Mouse (Mus musculus) monocyte, adult 2 months (primary cell): ENCODE data around the gene Dek.

Source experiments
- DNase-seq, 2 experiments: peaks; one replicate each; pipeline ENCODE4 v3.0.0; 2022; ENCODE audit warnings: low spot score in 2 of 2, low read depth in 1 of 2

Dek gene

DNA sequence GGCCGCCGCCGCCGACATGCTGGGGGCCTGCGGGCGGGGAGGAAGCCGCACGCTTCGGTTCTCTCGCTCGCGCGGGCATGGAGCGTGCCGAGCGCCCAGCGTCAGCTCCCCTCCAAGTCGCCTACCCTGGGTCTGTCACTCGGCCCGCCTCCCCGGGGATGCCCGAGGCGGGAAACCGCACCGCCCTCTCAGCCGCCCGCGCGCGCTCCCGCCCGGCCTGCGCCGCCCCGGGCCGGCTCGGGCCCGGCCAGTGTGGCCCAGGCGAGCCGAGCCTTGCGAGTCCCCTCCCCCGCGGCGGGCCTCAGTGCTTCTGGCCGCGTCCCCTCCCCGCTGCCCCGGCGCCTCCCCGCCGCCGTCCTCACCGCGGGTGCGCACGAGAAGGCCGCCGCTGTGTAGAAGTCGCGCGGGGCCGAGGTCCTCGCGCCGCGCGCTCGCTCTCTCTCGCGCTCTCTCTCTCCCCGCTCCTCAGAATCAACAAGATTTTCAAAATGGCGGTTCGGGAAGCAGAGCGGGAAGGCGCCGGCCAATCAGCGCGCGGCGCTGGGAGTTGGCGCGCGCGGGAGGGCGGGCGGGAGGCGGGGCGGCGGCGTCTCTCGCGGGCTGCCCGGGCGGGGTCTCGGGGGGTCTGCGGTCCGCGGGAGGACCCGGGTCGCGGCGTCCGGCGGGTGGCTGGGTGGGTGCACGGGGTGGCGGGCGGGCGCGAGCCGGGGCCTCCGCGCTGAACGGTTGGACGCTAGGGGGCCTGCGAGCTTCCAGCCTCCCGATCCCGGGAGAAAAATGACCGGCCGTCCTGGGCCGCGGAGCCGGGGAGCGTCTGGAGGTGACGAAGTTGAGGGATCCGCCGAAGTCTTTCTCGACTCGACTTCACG lies at the start of gene Dek:
Dek (minus strand) TSS at position 491 of the 869 bp plus-strand sequence.
- DNase-seq: peak; percentile 45 to 72

DNA sequence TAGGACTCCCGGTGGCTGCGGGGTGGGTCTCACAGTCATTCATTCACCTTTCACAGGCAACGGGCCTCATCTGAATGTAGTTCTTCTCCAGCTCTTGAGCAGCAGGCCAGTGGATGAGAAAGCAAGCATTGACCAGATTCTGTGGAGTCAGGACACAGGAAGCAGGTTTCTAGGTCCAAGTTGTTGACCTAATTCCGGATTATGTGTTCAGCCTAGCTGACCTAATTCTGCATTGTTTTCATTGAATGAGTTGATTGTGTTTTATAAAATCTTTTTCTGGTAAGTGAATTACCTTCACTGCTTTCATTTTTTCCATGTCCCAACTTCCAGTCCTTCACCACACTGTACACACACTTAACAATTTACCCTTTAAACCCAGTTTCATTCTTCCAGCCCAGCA lies 48.9 kb upstream of the Dek start:
- no peak for DNase-seq

- DNase-seq: no peak
Measured at GRCm38 (mm10) chr13:47153206-47153605, 47.2 kb upstream of the Dek start.

DNA sequence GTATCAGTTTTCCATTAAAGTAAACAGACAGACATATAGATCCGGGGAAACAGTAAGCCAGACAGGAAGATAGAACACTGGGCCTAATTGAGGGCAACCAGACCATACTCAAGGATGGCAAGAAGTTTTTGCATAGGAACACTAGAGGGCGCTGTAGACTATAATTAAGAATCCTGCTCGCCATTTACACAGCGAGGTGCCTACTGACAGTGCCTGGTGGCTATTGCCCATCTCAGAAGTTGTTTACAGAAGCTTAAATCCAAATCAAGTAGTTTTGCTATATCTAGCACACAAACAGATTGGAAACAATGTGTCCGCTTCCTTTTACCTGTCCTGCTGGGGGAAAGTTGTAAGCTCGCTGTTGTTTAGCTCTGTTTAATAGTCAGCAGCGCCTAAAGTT lies 46.4 kb upstream of the Dek start:
- no peak for DNase-seq

GRCm38 (mm10) chr13:47151060-47151459 lies 45.1 kb upstream of the Dek start:
- peak; percentile 25 to 35 for DNase-seq

- no peak for DNase-seq
Measured at GRCm38 (mm10) chr13:47149993-47150392, 44.0 kb upstream of the Dek start.

DNA sequence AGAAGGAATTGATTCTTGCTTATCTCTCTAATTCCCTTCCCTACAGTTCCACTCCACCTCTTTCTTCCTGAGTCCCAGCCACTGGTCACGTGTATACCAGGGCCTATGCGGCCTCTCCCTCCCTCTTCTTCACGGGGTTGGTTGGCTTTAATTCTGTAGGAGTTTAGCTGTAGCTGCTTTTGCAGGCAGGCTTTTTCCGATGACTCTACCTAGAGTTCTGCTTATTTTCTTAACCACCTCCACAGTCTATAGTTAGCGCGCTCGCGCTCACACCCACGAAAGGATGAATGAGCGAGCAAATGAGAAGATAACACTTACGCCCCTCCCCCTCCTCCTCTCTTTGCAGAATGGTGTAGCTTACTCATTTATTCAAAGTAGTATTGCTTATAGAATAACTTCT lies 42.6 kb upstream of the Dek start:
- DNase-seq: no peak

GRCm38 (mm10) chr13:47146388-47146787 lies 40.4 kb upstream of the Dek start:
- no peak for DNase-seq

GRCm38 (mm10) chr13:47145939-47146338 lies 39.9 kb upstream of the Dek start:
- DNase-seq: no peak

DNA sequence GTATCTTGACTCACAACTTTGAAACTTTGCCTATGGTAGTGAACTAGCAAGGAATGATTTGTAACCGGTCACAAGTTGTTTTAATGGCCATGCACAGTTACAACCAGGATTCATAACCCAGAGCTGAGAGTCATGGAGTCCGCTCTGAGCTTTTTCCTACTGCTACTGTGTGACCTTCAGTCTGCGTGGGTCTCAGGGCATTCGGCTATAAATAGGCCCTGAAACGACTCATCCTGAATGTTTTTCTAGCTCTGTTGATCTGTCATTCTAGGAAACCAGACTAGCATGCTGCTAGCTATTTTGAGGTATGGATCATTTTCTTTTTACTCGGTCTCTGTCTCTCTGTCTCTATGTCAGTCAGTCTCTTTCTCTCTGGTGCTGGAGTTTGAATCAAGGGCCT lies 36.8 kb upstream of the Dek start:
- no peak for DNase-seq

DNA sequence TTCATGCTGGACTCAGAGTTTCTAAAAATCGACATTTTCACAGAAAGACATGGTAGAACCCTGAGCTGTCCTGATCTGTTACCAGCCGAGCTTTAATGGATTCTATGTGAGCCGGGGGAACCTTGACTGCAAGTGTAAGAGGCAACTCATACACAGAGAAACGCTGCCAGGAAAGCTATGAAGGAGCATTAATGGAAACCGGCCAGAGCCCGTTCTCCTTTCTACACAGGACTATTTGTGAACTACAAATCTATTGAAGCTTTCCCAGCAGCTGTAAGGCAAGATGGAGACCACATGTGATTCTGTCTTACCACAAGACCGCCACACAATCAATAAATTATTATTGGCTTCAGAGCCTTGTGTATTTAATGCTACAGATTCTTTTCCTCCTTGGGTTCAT lies 29.7 kb upstream of the Dek start:
- DNase-seq: no peak

- DNase-seq: no peak
Measured at GRCm38 (mm10) chr13:47134836-47135235, 28.8 kb upstream of the Dek start.

DNA sequence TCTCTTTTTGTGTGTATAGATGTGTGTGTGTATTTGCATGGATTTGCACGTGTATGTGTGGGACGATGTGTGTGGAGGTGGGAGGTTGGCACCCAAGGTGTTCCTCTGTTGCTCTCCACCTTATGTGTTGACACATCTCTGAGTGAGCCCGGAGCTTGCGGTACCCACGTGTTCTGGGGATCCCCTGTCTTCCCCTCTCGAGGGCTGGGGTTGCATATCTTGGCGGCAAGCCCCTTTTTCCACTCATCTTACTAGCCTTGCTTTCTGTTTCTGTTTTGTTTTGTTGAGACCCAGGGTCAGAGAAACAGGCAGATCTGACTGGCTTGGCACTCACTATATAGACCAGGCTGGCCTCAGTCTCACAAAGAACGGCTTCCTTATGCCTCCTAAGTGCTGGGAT lies 27.1 kb upstream of the Dek start:
- no peak for DNase-seq

DNA sequence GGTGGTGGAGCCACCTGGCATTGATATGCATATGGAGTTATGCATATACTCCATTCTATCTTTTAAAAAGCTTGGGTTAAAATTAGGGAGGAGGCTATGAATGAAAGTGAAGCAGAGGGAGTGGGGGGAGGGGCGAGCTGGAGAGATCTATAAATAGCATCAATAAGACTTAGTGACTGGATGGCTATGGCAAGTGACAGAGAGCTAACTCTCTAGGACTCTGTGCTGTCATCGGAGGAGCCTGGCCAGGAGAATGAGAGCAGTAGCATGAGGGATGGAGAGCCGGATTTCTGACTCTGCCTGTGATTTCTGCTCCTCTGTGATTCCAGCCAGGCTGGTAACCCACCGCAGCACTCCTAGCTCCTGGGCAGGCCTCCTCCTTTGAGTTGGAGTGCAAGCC lies 23.1 kb upstream of the Dek start:
- no peak for DNase-seq

DNA sequence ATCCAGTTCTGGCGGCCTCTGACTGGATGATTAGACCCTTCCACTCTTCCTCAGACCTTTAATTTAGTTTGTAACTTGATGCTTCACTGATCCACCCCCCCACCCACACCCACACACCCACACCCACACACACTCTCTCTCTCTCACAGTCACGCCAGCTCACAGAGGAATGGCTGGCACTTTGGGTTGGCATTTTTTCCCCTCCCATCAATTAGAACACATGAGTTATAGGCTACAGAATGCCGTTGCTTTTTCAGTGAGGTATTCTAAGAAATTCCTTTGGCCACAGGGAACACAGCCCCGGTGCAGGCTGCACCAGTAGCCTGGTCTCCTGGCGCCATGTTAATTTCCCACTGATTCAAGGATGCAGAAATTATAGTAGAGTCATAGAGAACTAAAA lies 19.6 kb upstream of the Dek start:
- DNase-seq: no peak

GRCm38 (mm10) chr13:47124986-47125385 lies 19.0 kb upstream of the Dek start:
- DNase-seq: no peak

DNA sequence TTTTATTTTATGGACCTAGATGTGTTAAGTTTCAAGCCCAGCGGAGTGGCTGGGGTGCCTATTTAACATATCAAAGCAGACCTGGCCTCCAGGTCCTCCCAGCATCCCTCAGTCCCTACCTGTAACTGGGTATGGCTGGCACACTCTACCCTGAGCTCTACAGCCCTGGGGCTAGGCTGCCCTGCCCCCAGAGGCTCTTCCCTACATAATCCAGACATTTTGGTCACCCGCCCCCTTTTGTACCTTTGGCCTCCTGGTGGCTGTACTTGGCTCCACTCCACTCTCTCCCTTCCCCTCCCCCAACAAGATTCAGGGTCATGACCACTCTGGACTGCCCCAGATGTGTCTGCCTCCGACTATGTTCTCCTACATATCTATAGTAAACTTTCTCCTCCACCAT lies 18.4 kb upstream of the Dek start:
- DNase-seq: no peak

DNA sequence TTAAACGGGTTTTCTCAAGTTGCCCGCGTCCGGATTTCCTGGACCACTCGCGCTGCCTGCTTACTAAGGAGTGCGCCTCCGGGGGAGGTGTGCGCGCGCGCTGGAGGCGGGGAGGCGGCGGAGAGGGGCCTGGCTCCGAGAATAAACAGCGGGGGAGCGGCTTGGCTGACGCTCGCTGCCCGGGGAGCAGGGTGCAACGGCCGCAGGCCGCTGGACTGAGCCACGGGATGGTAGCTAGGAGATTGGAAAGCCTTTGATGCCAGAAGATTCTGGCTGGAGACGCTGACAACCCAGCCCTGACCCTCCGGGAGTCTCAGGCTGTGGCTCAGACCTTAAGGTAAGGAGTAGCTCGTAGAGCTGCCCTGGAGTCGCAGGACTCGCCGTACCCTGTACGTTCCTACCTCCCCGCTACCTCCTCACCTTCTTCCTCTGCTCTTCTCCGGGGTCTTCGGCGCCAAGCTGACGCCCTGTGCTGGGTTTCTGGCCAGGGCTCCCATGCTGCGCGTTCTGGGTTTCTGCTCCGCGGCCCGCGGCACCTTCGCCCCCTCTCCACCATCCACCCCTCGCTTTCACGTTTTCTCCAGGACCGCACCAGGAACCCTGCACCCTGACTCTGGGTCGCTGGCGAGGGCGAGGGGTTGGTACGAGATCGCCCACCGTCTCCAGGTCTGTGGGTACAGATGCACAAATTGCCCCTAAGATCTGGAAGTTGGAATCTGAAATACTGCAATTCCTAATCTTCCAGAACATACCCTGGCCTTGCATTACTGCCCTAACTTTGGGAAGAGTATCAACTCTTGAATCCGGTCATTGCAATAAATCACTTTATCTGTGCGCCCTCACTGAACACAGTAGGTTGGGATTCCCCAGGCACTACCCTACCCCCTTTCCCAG lies 16.8 kb upstream of the Dek start, which contains the start of gene Rnf144b:
Rnf144b (plus strand) TSS at position 120 of the 894 bp plus-strand sequence.
- DNase-seq: no peak

- DNase-seq: no peak
Measured at GRCm38 (mm10) chr13:47121333-47121889, 15.4 kb upstream of the Dek start.

DNA sequence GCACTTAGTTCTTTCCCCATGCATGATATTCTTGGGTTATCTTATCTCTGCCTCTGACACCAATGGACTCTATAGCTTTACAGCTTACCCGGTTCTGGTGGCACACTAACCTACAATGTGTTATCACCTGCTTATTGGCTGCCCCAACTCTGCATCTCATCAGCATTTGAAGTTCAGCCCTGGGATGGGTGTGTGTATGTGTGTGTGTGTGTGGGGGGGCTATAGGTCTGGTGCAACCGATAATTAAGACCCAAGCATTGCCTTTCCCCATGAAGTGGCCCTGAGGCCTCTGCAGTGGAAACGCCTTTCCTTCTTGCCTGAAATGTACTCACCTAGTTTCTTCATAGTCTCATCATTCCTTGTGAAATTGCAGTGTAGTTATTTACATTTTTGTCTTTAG lies 10.0 kb upstream of the Dek start:
- DNase-seq: no peak

DNA sequence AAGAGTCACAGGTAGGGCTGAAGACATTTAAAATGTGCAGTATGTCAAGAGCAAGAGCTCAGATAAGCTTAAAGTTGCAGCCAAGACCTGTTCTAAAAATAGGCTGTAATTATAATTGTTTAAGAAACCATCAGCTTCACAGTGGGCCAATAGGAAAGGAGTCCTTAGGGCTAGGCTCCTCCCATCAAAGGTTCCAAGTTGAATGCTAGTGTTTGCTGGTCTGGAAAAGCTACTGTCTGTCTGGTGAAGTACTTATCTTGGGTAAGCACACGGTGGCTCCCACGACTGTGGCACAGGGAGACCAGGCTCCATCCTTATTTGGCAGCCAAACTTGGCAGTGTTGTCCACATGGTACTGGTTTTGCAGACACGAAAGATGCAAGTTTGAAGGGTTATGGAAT lies 6.9 kb upstream of the Dek start:
- DNase-seq: no peak

GRCm38 (mm10) chr13:47112056-47112455 lies 6.1 kb upstream of the Dek start:
- DNase-seq: no peak
